Mouse (Mus musculus): ENCODE measurements around the gene Nudt22. TPM values are rescaled to one million over a fixed set of nuclear protein-coding genes. Genes with fewer than 3 reads are reported as not detected.

The Nudt22 gene
- polyA plus RNA-seq, 1 experiment from 2014 or later, result 34.1 TPM

GRCm38 (mm10) chr19:6955424-6955823, 40.5 kb downstream of the Nudt22 start:
- H3K9me3 ChIP-seq (replicated peaks; ENCODE audit: control insufficient read depth, low read length), result no peaks in the 10 kb centered on the region
- H3K4me3 ChIP-seq (ENCODE audit: low read length), result no peak overlapping the region
- WGBS, result 52% methylated on average over 7 of the region's 7 CpGs
- H3K36me3 ChIP-seq (ENCODE audit: control insufficient read depth, insufficient read depth), result peaks cover 30% of the 10 kb centered on the region
- no peak overlapping the region for H3K4me2 ChIP-seq (ENCODE audit: low read depth, low read length)
- ATAC-seq (replicated peaks; ENCODE audit: extremely low read depth, insufficient read depth, low FRiP score), result peak; percentile 8; the same call in 1 of the 2 replicates
- H3K9ac ChIP-seq (ENCODE audit: low read length), result peak overlapping the region; percentile 41; the same call in 1 of the 2 replicates
- H3K27ac ChIP-seq (ENCODE audit: low read length), result peak overlapping the region; percentile 36; the same call in 1 of the 2 replicates
- no peaks in the 10 kb centered on the region for H3K27me3 ChIP-seq (ENCODE audit: control insufficient read depth, insufficient read depth, low read length)
- peaks cover 37% of the 10 kb centered on the region for H3K4me1 ChIP-seq (ENCODE audit: control insufficient read depth, insufficient read depth, low read length)

- Histone ChIP-seq H3K27me3 (ENCODE audit: control insufficient read depth, insufficient read depth, low read length) (no peaks in the 10 kb centered on the region), H3K9me3 (replicated peaks; ENCODE audit: control insufficient read depth, low read length) (no peaks in the 10 kb centered on the region), H3K27ac (ENCODE audit: low read length) (no peak overlapping the region), H3K9ac (ENCODE audit: low read length) (no peak overlapping the region), H3K36me3 (ENCODE audit: control insufficient read depth, insufficient read depth) (peaks cover 17% of the 10 kb centered on the region), H3K4me3 (ENCODE audit: low read length) (no peak overlapping the region), H3K4me2 (ENCODE audit: low read depth, low read length) (no peak overlapping the region), H3K4me1 (ENCODE audit: control insufficient read depth, insufficient read depth, low read length) (peaks cover 43% of the 10 kb centered on the region)
- WGBS, result 51% methylated on average over 9 of the region's 9 CpGs
- ATAC-seq (replicated peaks; ENCODE audit: extremely low read depth, insufficient read depth, low FRiP score), result no peak
These were observed 41.9 kb downstream of the Nudt22 start for GRCm38 (mm10) chr19:6954046-6954445.

- peaks cover 43% of the 10 kb centered on the region for H3K4me1 ChIP-seq (ENCODE audit: control insufficient read depth, insufficient read depth, low read length)
- no peak for ATAC-seq (replicated peaks; ENCODE audit: extremely low read depth, insufficient read depth, low FRiP score)
- WGBS, result 5% methylated on average over 3 of the region's 3 CpGs
These were observed 43.2 kb downstream of the Nudt22 start for GRCm38 (mm10) chr19:6952712-6953037.

DNA sequence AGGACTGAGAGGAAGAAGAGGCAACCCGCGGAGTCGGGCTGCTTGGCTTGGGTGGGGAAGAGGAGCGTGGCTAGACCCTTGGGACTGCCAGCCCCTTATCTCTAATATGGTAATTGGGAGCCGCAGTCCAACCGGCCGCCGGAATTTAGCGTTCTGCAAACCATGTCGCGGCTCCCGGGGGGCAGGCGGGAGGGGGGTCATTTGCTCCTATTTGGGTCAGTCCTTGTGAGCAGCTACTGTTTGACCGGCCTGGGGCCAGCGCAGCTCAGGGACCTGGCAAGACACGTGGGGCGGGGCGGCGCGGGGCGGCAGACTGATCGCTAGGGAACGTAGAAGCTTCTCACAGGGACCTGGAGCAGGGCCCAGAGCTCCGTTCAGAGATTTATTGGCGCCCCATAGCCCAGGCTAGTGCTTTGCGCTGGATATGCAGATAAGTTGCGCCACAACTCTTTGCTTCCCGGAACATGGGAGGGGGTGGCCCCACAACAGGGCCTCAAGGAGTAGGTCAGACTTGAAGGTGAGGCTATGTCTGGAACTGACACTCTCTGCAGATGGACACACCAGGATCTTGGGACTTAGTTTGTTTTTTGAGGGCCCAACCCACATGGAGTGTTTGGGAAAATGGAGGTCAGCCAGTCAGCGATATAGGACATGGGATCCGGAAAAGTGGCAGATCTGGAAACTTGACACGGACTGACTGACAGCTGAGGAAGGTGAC, 43.8 kb downstream of the Nudt22 start:
- Histone ChIP-seq H3K4me1 (ENCODE audit: control insufficient read depth, insufficient read depth, low read length) (peaks cover 43% of the 10 kb centered on the region), H3K36me3 (ENCODE audit: control insufficient read depth, insufficient read depth) (peaks cover 10% of the 10 kb centered on the region), H3K27ac (ENCODE audit: low read length) (peak overlapping the region; percentile 100), H3K9ac (ENCODE audit: low read length) (peak overlapping the region; percentile 89), H3K4me2 (ENCODE audit: low read depth, low read length) (peak overlapping the region; percentile 85), H3K4me3 (ENCODE audit: low read length) (peak overlapping the region; percentile 86), H3K27me3 (ENCODE audit: control insufficient read depth, insufficient read depth, low read length) (no peaks in the 10 kb centered on the region), H3K9me3 (replicated peaks; ENCODE audit: control insufficient read depth, low read length) (no peaks in the 10 kb centered on the region)
- peak; percentile 56 for ATAC-seq (replicated peaks; ENCODE audit: extremely low read depth, insufficient read depth, low FRiP score)
- 2% methylated on average over 31 of the region's 31 CpGs for WGBS

More at GRCm38 (mm10) chr19:6952712-6953037, 43.2 kb downstream of the Nudt22 start:
- peak overlapping the region; percentile 86 for H3K4me3 ChIP-seq (ENCODE audit: low read length)
- peaks cover 10% of the 10 kb centered on the region for H3K36me3 ChIP-seq (ENCODE audit: control insufficient read depth, insufficient read depth)
- peak overlapping the region; percentile 100 for H3K27ac ChIP-seq (ENCODE audit: low read length)
- no peaks in the 10 kb centered on the region for H3K27me3 ChIP-seq (ENCODE audit: control insufficient read depth, insufficient read depth, low read length)
- H3K9ac ChIP-seq (ENCODE audit: low read length), result peak overlapping the region; percentile 89
- H3K9me3 ChIP-seq (replicated peaks; ENCODE audit: control insufficient read depth, low read length), result no peaks in the 10 kb centered on the region
- H3K4me2 ChIP-seq (ENCODE audit: low read depth, low read length), result peak overlapping the region; percentile 85

GRCm38 (mm10) chr19:6951381-6951968, 44.4 kb downstream of the Nudt22 start:
- Histone ChIP-seq H3K36me3 (ENCODE audit: control insufficient read depth, insufficient read depth) (peaks cover 9% of the 10 kb centered on the region; the same call in 1 of the 2 replicates), H3K9me3 (replicated peaks; ENCODE audit: control insufficient read depth, low read length) (no peaks in the 10 kb centered on the region), H3K4me3 (ENCODE audit: low read length) (peak overlapping the region; percentile 86), H3K9ac (ENCODE audit: low read length) (peak overlapping the region; percentile 89), H3K27ac (ENCODE audit: low read length) (peak overlapping the region; percentile 100), H3K4me2 (ENCODE audit: low read depth, low read length) (peak overlapping the region; percentile 85), H3K4me1 (ENCODE audit: control insufficient read depth, insufficient read depth, low read length) (peaks cover 41% of the 10 kb centered on the region), H3K27me3 (ENCODE audit: control insufficient read depth, insufficient read depth, low read length) (no peaks in the 10 kb centered on the region)
- under 1% methylated on average over 35 of the region's 35 CpGs for WGBS
- peak; percentile 79 for ATAC-seq (replicated peaks; ENCODE audit: extremely low read depth, insufficient read depth, low FRiP score)

GRCm38 (mm10) chr19:6950613-6951153, 45.2 kb downstream of the Nudt22 start:
- Histone ChIP-seq H3K36me3 (ENCODE audit: control insufficient read depth, insufficient read depth) (peaks cover 9% of the 10 kb centered on the region; the same call in 1 of the 2 replicates), H3K4me3 (ENCODE audit: low read length) (peak overlapping the region; percentile 86), H3K9me3 (replicated peaks; ENCODE audit: control insufficient read depth, low read length) (no peaks in the 10 kb centered on the region), H3K4me2 (ENCODE audit: low read depth, low read length) (peak overlapping the region; percentile 85), H3K4me1 (ENCODE audit: control insufficient read depth, insufficient read depth, low read length) (peaks cover 37% of the 10 kb centered on the region), H3K9ac (ENCODE audit: low read length) (peak overlapping the region; percentile 89), H3K27ac (ENCODE audit: low read length) (peak overlapping the region; percentile 100), H3K27me3 (ENCODE audit: control insufficient read depth, insufficient read depth, low read length) (no peaks in the 10 kb centered on the region)
- under 1% methylated on average over 28 of the region's 28 CpGs for WGBS
- peak; percentile 17; the same call in 1 of the 2 replicates for ATAC-seq (replicated peaks; ENCODE audit: extremely low read depth, insufficient read depth, low FRiP score)

DNA sequence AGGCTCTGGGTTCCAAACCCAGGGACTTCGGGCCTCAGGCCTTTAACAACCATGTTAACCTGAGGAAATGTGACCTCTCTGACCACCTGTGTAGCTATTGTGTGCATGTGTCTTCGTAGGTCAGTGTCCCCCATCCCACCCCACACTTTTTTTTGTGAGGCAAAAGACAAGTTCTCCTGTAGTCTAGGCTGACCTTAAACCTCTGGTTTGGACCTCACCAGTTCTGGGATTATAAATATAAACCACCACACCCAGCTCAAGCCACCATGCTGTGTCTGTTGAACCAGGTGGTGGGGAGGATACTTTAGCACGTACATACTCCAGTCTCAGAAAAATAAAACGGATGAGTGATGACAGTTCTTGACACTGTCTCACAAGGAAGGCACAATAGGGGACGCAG, 46.0 kb downstream of the Nudt22 start:
- H3K9ac ChIP-seq (ENCODE audit: low read length), result peak overlapping the region; percentile 89
- H3K4me3 ChIP-seq (ENCODE audit: low read length), result peak overlapping the region; percentile 86
- ATAC-seq (replicated peaks; ENCODE audit: extremely low read depth, insufficient read depth, low FRiP score), result no peak
- H3K36me3 ChIP-seq (ENCODE audit: control insufficient read depth, insufficient read depth), result 0 out of 2 replicates have a peak, but pooled peaks cover 4% of the 10 kb centered on the region
- no peak overlapping the region; the same call in 1 of the 2 replicates for H3K27ac ChIP-seq (ENCODE audit: low read length)
- peaks cover 31% of the 10 kb centered on the region for H3K4me1 ChIP-seq (ENCODE audit: control insufficient read depth, insufficient read depth, low read length)
- no peaks in the 10 kb centered on the region for H3K9me3 ChIP-seq (replicated peaks; ENCODE audit: control insufficient read depth, low read length)
- WGBS, result 56% methylated on average over 5 of the region's 5 CpGs
- peak overlapping the region; percentile 85 for H3K4me2 ChIP-seq (ENCODE audit: low read depth, low read length)
- no peaks in the 10 kb centered on the region for H3K27me3 ChIP-seq (ENCODE audit: control insufficient read depth, insufficient read depth, low read length)

GRCm38 (mm10) chr19:6949532-6949931, 46.4 kb downstream of the Nudt22 start:
- no peak for ATAC-seq (replicated peaks; ENCODE audit: extremely low read depth, insufficient read depth, low FRiP score)
- H3K36me3 ChIP-seq (ENCODE audit: control insufficient read depth, insufficient read depth), result 0 out of 2 replicates have a peak, but pooled peaks cover 2% of the 10 kb centered on the region
- WGBS, result 85% methylated on average over 5 of the region's 5 CpGs
- H3K4me2 ChIP-seq (ENCODE audit: low read depth, low read length), result no peak overlapping the region
- H3K27me3 ChIP-seq (ENCODE audit: control insufficient read depth, insufficient read depth, low read length), result no peaks in the 10 kb centered on the region
- peaks cover 27% of the 10 kb centered on the region for H3K4me1 ChIP-seq (ENCODE audit: control insufficient read depth, insufficient read depth, low read length)
- no peak overlapping the region for H3K27ac ChIP-seq (ENCODE audit: low read length)
- H3K4me3 ChIP-seq (ENCODE audit: low read length), result no peak overlapping the region
- no peak overlapping the region for H3K9ac ChIP-seq (ENCODE audit: low read length)
- H3K9me3 ChIP-seq (replicated peaks; ENCODE audit: control insufficient read depth, low read length), result no peaks in the 10 kb centered on the region

GRCm38 (mm10) chr19:6948186-6948585, 47.7 kb downstream of the Nudt22 start:
- no peaks in the 10 kb centered on the region for H3K9me3 ChIP-seq (replicated peaks; ENCODE audit: control insufficient read depth, low read length)
- 0 out of 2 replicates have a peak, but pooled peaks cover 2% of the 10 kb centered on the region for H3K36me3 ChIP-seq (ENCODE audit: control insufficient read depth, insufficient read depth)
- H3K4me2 ChIP-seq (ENCODE audit: low read depth, low read length), result no peak overlapping the region
- peaks cover 17% of the 10 kb centered on the region for H3K4me1 ChIP-seq (ENCODE audit: control insufficient read depth, insufficient read depth, low read length)
- no peak for ATAC-seq (replicated peaks; ENCODE audit: extremely low read depth, insufficient read depth, low FRiP score)
- no peak overlapping the region for H3K4me3 ChIP-seq (ENCODE audit: low read length)
- H3K9ac ChIP-seq (ENCODE audit: low read length), result no peak overlapping the region
- H3K27me3 ChIP-seq (ENCODE audit: control insufficient read depth, insufficient read depth, low read length), result no peaks in the 10 kb centered on the region
- WGBS, result 77% methylated on average over 4 of the region's 4 CpGs
- no peak overlapping the region for H3K27ac ChIP-seq (ENCODE audit: low read length)
